Mouse (Mus musculus) midbrain, embryonic 13.5 days (tissue): ENCODE data around the gene Kdm6a. TPM values are rescaled to one million over a fixed set of nuclear protein-coding genes. Genes with fewer than 3 reads are reported as not detected.

Experiments used
- ATAC-seq: fragments of 200-750 bp; cut with Nextera tagmentation; 2 replicates; pipeline ENCODE4 v1.8.0; 2017; ENCODE audit warnings: mild to moderate bottlenecking, moderate TSS enrichment, moderate library complexity
- H3K27ac ChIP-seq: fragments of 300-500 bp; sonication (generic); 2 replicates; pipeline ENCODE4 v1.5.1; 2015; ENCODE audit warnings: inconsistent platforms, mild to moderate bottlenecking, moderate library complexity
- H3K27me3 ChIP-seq: fragments of 300-500 bp; sonication (generic); 2 replicates; pipeline ENCODE4 v1.6.1; 2015; ENCODE audit warnings: mild to moderate bottlenecking, inconsistent platforms
- H3K36me3 ChIP-seq: fragments of 300-500 bp; sonication (generic); 2 replicates; pipeline ENCODE4 v1.6.1; 2015; ENCODE audit warnings: mild to moderate bottlenecking, inconsistent platforms
- H3K4me1 ChIP-seq: fragments of 300-500 bp; sonication (generic); replicated peaks from 2 replicates; pipeline ENCODE4 v1.6.1; 2015; ENCODE audit warnings: inconsistent platforms
- H3K4me2 ChIP-seq: fragments of 300-500 bp; sonication (generic); replicated peaks from 2 replicates; pipeline ENCODE4 v1.6.1; 2015; ENCODE audit warnings: moderate library complexity, mild to moderate bottlenecking, inconsistent platforms
- H3K4me3 ChIP-seq: fragments of 300-500 bp; sonication (generic); replicated peaks from 2 replicates; pipeline ENCODE4 v1.5.1; 2015; ENCODE audit warnings: mild to moderate bottlenecking, inconsistent platforms
- H3K9ac ChIP-seq: fragments of 300-500 bp; sonication (generic); replicated peaks from 2 replicates; pipeline ENCODE4 v1.6.1; 2015; ENCODE audit warnings: mild to moderate bottlenecking, inconsistent platforms
- H3K9me3 ChIP-seq: fragments of 300-500 bp; sonication (generic); 2 replicates; pipeline ENCODE4 v1.6.1; 2016; ENCODE audit warnings: mild to moderate bottlenecking, inconsistent platforms
- WGBS: fragments of 180-500 bp; shearing (Covaris S2); methylation state at CpG from one replicate; pipeline ENCODE4 v1.1.7; 2015; 5-methylcytosine and 5-hydroxymethylcytosine counted together
- polyA plus RNA-seq: library from polyadenylated mRNA; unstranded; fragments of >200 nt; fragmentation: Nextera tagmentation; extraction: Ambion mirVana; gene quantifications from 2 replicates; pipeline ENCODE4 v1.2.1, GENCODE M21; 2015

Gene Kdm6a
- 24.4 and 24.6 TPM in 2 replicates for polyA plus RNA-seq

GRCm38 (mm10) chrX:18162192-18162857 is at the start of gene Kdm6a:
Kdm6a (plus strand) TSS chrX:18162575.
- Histone ChIP-seq H3K9ac (peak within 1 kb of the TSS; percentile 90), H3K9me3 (no peaks in the 10 kb centered on the region), H3K27ac (peak within 1 kb of the TSS; percentile 97), H3K27me3 (no peaks in the 10 kb centered on the region), H3K36me3 (no peaks in the 10 kb centered on the region), H3K4me3 (peak within 1 kb of the TSS; percentile 78), H3K4me2 (peak within 1 kb of the TSS; percentile 70), H3K4me1 (no peaks in the 10 kb centered on the region)
- ATAC-seq, result peak; percentile 100
- WGBS, result under 1% methylated on average over 50 of the region's 50 CpGs

DNA sequence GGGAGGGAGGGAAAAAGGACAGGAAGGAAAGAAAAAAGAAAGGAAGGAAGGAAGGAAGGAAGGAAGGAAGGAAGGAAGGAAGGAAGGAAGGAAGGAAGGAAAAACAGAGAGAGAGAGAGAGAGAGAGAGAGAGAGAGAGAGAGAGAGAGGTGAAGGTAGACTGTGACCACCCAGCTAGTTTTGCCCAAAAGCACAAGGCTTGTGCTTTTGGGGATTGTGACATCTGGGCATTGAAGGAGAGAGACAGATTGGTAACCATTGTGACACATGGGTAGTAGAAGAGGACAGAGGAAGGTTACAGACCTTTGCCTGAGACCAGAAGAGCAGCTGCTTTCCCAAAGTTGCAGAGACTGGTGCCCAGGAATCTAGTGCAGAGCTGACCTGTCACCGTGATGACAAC is 16.8 kb upstream of the Kdm6a start, which contains the start of gene Dusp21:
Dusp21 (plus strand) TSS at position 301 of the 400 bp plus-strand sequence.
- Histone ChIP-seq H3K4me1 (no peaks in the 10 kb centered on the region), H3K27ac (no peak within 1 kb of the TSS), H3K4me3 (no peak within 1 kb of the TSS), H3K9ac (no peak within 1 kb of the TSS), H3K4me2 (no peak within 1 kb of the TSS), H3K27me3 (no peaks in the 10 kb centered on the region), H3K36me3 (no peaks in the 10 kb centered on the region), H3K9me3 (no peaks in the 10 kb centered on the region)
- ATAC-seq, result no peak
- WGBS, result 96% methylated on average over 1 of the region's 1 CpGs

GRCm38 (mm10) chrX:18160734-18161442 is 1.5 kb upstream of the Kdm6a start:
- Histone ChIP-seq H3K4me3 (peak overlapping the region; percentile 78), H3K27ac (peak overlapping the region; percentile 96; the same call in 1 of the 2 replicates), H3K4me2 (peak overlapping the region; percentile 56), H3K9ac (no peak overlapping the region), H3K27me3 (no peaks in the 10 kb centered on the region), H3K9me3 (no peaks in the 10 kb centered on the region), H3K36me3 (no peaks in the 10 kb centered on the region), H3K4me1 (no peaks in the 10 kb centered on the region)
- 46% methylated on average over 4 of the region's 4 CpGs for WGBS
- ATAC-seq, result no peak

DNA sequence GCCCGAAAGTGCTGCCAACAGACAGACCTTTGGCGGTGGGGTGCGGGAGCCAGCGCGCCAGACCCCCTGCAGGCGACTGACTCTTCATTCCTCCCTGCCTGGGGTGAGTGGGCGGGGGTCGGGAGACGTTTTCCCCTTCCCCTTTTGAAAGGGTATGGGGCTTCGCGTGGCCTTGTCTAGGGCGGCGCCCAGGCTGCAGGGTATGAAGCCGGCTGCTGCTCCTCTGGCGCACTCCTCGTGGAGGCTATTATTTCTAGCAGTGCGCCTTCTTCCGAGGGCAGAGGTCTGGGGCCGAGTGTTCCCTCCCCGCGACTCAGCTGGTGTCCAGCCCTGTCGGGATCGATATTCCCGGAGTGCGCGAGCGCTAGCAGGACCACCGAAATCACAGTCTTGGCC is 581 bp upstream of the Kdm6a start:
- H3K9me3 ChIP-seq, result no peaks in the 10 kb centered on the region
- peak overlapping the region; percentile 56 for H3K4me2 ChIP-seq
- WGBS, result 0% methylated on average over 25 of the region's 28 CpGs
- no peaks in the 10 kb centered on the region for H3K36me3 ChIP-seq
- H3K4me3 ChIP-seq, result peak overlapping the region; percentile 78
- H3K27me3 ChIP-seq, result no peaks in the 10 kb centered on the region
- H3K9ac ChIP-seq, result peak overlapping the region; percentile 80
- no peaks in the 10 kb centered on the region for H3K4me1 ChIP-seq
- peak; percentile 89 for ATAC-seq
- H3K27ac ChIP-seq, result peak overlapping the region; percentile 96

- Histone ChIP-seq H3K4me1 (no peaks in the 10 kb centered on the region), H3K27ac (peak overlapping the region; percentile 97), H3K4me3 (peak overlapping the region; percentile 78), H3K9me3 (no peaks in the 10 kb centered on the region), H3K9ac (peak overlapping the region; percentile 90), H3K27me3 (no peaks in the 10 kb centered on the region), H3K4me2 (peak overlapping the region; percentile 70), H3K36me3 (no peaks in the 10 kb centered on the region)
- under 1% methylated on average over 91 of the region's 95 CpGs for WGBS
- peak; percentile 21 for ATAC-seq
These were observed 721 bp downstream of the Kdm6a start for GRCm38 (mm10) chrX:18162861-18163731.

GRCm38 (mm10) chrX:18163917-18164624 is 1.7 kb downstream of the Kdm6a start:
- Histone ChIP-seq H3K4me1 (no peaks in the 10 kb centered on the region), H3K4me2 (peak overlapping the region; percentile 70), H3K36me3 (no peaks in the 10 kb centered on the region), H3K27ac (peak overlapping the region; percentile 97), H3K27me3 (no peaks in the 10 kb centered on the region), H3K4me3 (peak overlapping the region; percentile 78), H3K9ac (peak overlapping the region; percentile 90), H3K9me3 (no peaks in the 10 kb centered on the region)
- WGBS, result under 1% methylated on average over 10 of the region's 10 CpGs
- no peak for ATAC-seq

DNA sequence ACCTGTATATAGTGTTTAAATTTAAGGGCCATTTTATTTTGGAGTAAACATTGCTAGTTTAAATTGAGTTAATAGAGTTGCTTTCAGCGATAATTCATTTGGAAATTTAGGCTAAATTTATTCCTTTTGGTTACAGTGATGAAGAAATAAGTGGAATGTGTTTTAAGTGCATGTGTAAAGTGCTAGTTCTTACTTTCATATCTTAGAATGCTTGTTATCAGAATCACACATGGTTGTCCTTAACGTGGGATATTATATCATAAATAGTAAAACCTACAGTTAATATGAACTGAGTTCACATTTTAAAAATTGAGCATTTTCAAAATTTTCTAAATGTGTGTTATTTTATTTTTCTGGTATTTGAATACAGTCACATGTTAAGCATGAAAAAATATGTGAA is 2.7 kb downstream of the Kdm6a start:
- WGBS, result 81% methylated on average over 2 of the region's 2 CpGs
- no peak overlapping the region for H3K4me2 ChIP-seq

GRCm38 (mm10) chrX:18166961-18167360 is 4.6 kb downstream of the Kdm6a start:
- Histone ChIP-seq H3K27me3 (no peaks in the 10 kb centered on the region), H3K36me3 (no peaks in the 10 kb centered on the region), H3K9ac (no peak overlapping the region), H3K4me2 (no peak overlapping the region), H3K4me1 (no peaks in the 10 kb centered on the region), H3K27ac (no peak overlapping the region), H3K4me3 (no peak overlapping the region), H3K9me3 (no peaks in the 10 kb centered on the region)
- 81% methylated on average over 3 of the region's 3 CpGs for WGBS
- no peak for ATAC-seq

More for the DNA sequence above, 2.7 kb downstream of the Kdm6a start:
- H3K9ac ChIP-seq, result no peak overlapping the region
- H3K36me3 ChIP-seq, result no peaks in the 10 kb centered on the region
- H3K9me3 ChIP-seq, result no peaks in the 10 kb centered on the region
- no peak overlapping the region for H3K27ac ChIP-seq
- H3K27me3 ChIP-seq, result no peaks in the 10 kb centered on the region
- ATAC-seq, result no peak
- peak overlapping the region; percentile 78; the same call in 1 of the 2 replicates for H3K4me3 ChIP-seq
- no peaks in the 10 kb centered on the region for H3K4me1 ChIP-seq

- 93% methylated on average over 1 of the region's 1 CpGs for WGBS
- Histone ChIP-seq H3K9ac (no peak overlapping the region), H3K4me2 (no peak overlapping the region), H3K27ac (no peak overlapping the region), H3K9me3 (no peaks in the 10 kb centered on the region), H3K27me3 (no peaks in the 10 kb centered on the region), H3K36me3 (no peaks in the 10 kb centered on the region), H3K4me3 (no peak overlapping the region), H3K4me1 (no peaks in the 10 kb centered on the region)
- no peak for ATAC-seq
These were observed 6.6 kb downstream of the Kdm6a start for GRCm38 (mm10) chrX:18168940-18169339.

GRCm38 (mm10) chrX:18174831-18175230 is 12.5 kb downstream of the Kdm6a start:
- no peak overlapping the region for H3K4me2 ChIP-seq
- H3K9ac ChIP-seq, result no peak overlapping the region
- no peak overlapping the region for H3K27ac ChIP-seq
- no peak for ATAC-seq
- no peaks in the 10 kb centered on the region for H3K4me1 ChIP-seq
- H3K27me3 ChIP-seq, result no peaks in the 10 kb centered on the region
- H3K4me3 ChIP-seq, result no peak overlapping the region
- WGBS, result 88% methylated on average over 4 of the region's 4 CpGs
- no peaks in the 10 kb centered on the region for H3K36me3 ChIP-seq
- H3K9me3 ChIP-seq, result no peaks in the 10 kb centered on the region

GRCm38 (mm10) chrX:18177803-18178202 is 15.4 kb downstream of the Kdm6a start:
- H3K27ac ChIP-seq, result no peak overlapping the region
- no peak overlapping the region for H3K4me3 ChIP-seq
- no peaks in the 10 kb centered on the region for H3K9me3 ChIP-seq
- no peak for ATAC-seq
- H3K36me3 ChIP-seq, result no peaks in the 10 kb centered on the region
- H3K4me2 ChIP-seq, result no peak overlapping the region
- WGBS, result 87% methylated on average over 4 of the region's 4 CpGs
- H3K4me1 ChIP-seq, result no peaks in the 10 kb centered on the region
- H3K9ac ChIP-seq, result no peak overlapping the region
- no peaks in the 10 kb centered on the region for H3K27me3 ChIP-seq
